Mouse (Mus musculus): Measurements from ENCODE around the gene Got1. TPM values are rescaled to one million over a fixed set of nuclear protein-coding genes. Genes with fewer than 3 reads are reported as not detected.

The Got1 gene
- 3.6 and 6.9 TPM in 2 replicates for polyA plus RNA-seq (2012; ENCODE audit: low replicate concordance)

GRCm38 (mm10) chr19:43524187-43525103 is at the start of gene Got1:
Gene Got1, minus strand, starts transcription at chr19:43524605.

Other genes with a start within 250 kb of the Got1 start
- not detected in 2 replicates for gene Hpse2, start 136.2 kb downstream of the Got1 start, polyA plus RNA-seq (2012; ENCODE audit: low replicate concordance)
- gene Cnnm1, start 84.2 kb downstream of the Got1 start, polyA plus RNA-seq (2012; ENCODE audit: low replicate concordance) = 0.08 and 0.09 TPM in 2 replicates
- 0.59 and 1.7 TPM in 2 replicates for gene Nkx2-3, start 87.7 kb upstream of the Got1 start, polyA plus RNA-seq (2012; ENCODE audit: low replicate concordance)
- 61.2 and 65.1 TPM in 2 replicates for gene Slc25a28, start 150.3 kb upstream of the Got1 start, polyA plus RNA-seq (2012; ENCODE audit: low replicate concordance)
- 3.2 and 3.4 TPM in 2 replicates for gene Entpd7, start 165.1 kb upstream of the Got1 start, polyA plus RNA-seq (2012; ENCODE audit: low replicate concordance)
- gene Cutc, start 228.4 kb upstream of the Got1 start, polyA plus RNA-seq (2012; ENCODE audit: low replicate concordance) = 3.0 and 3.5 TPM in 2 replicates
- 2.4 and 3.7 TPM in 2 replicates for gene Cox15, start 228.4 kb upstream of the Got1 start, polyA plus RNA-seq (2012; ENCODE audit: low replicate concordance)